Mouse (Mus musculus) brain, embryonic 14.5 days (tissue): ENCODE data around the gene Lyl1. TPM values are rescaled to one million over a fixed set of nuclear protein-coding genes. Genes with fewer than 3 reads are reported as not detected.
"Not testable (repeated sequence)": the region's sequence is repeated elsewhere in the genome, so short reads cannot be mapped to it uniquely, and the experiment has no call there.

ENCODE experiments used
- DNase-seq: peaks from one replicate; pipeline ENCODE4 v3.0.0-alpha.2; 2011; ENCODE audit warnings: low read depth
- CTCF ChIP-seq: fragments of 200-500 bp; IDR thresholded peaks from 2 replicates; pipeline ENCODE4 v1.5.1; 2012; ENCODE audit warnings: inconsistent platforms, mild to moderate bottlenecking, moderate library complexity, borderline replicate concordance; ENCODE audit not compliant: insufficient read depth, insufficient read length; ENCODE audit errors: extremely low read depth
- POLR2A ChIP-seq: fragments of 200-500 bp; IDR thresholded peaks from 2 replicates; pipeline ENCODE4 v1.6.1; 2012; ENCODE audit warnings: mild to moderate bottlenecking, inconsistent platforms, borderline replicate concordance; ENCODE audit not compliant: poor library complexity, insufficient read depth, insufficient read length, severe bottlenecking; ENCODE audit errors: extremely low read depth
- polyA plus RNA-seq: library from polyadenylated mRNA; depleted of rRNA; stranded (reverse); fragments of >200 nt; gene quantifications from 2 replicates; pipeline ENCODE4 v1.2.3, GENCODE M21; 2012

Gene Lyl1
- polyA plus RNA-seq, 1 experiment, result 4.7 TPM

- TF ChIP-seq CTCF, result no peak
- no peak for TF ChIP-seq POLR2A
- peak; percentile 23 for DNase-seq
These were observed 40.3 kb upstream of the Lyl1 start for GRCm38 (mm10) chr8:84660819-84661457.

DNA sequence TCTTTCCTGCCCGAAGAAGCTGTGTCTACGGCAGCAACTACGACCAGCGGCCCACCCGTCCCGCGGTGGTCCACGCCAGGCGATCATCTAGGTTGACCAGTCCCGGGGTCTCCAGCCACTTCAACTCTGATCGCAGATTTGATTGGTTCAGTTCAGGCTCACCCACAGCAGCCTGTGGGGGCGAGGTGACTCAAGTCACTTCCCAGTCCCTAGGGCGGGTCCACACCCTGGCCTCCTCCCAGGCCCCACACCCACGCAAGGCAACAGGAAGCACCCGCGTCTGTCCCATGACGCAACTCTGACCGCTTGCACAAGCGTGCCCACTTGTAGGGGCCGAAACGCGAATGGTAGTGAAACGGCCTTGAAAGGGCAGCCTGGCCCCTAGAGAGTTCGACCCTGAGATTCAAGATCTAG lies 39.8 kb upstream of the Lyl1 start:
- TF ChIP-seq POLR2A (no peak), CTCF (no peak)
- peak; percentile 53 for DNase-seq

GRCm38 (mm10) chr8:84661961-84662571 lies 39.2 kb upstream of the Lyl1 start:
- TF ChIP-seq CTCF (no peak), POLR2A (no peak)
- peak; percentile 69 for DNase-seq

DNA sequence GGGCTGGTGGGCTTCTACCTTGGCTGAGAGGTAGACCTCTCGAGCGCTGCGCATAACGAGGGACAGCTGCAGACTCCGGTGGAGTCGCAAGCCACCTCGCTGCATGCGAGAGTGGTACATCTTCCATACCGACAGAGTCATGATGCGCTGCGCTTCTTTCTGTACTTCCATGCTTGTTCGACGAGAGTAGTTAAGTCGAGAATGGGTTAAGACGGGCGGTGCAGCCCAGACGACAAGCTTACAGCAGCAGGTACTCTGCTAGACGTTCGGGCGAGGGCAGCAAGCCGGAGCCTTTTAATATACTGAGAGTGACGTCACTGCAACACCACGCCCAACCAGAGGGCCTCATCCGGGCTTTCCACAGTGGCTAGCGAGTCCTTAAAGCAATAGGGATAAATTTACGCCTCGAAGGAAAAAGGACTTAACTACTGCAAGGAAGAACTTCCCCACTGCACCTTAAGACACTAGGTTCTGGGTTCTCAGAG lies 38.6 kb upstream of the Lyl1 start, which contains the start of gene Ier2:
Gene Ier2 (minus strand): TSS at position 272 of the 485 bp plus-strand sequence.
- DNase-seq, result peak; percentile 98
- TF ChIP-seq POLR2A (peak; percentile 81; the same call in 1 of the 2 replicates), CTCF (no peak)

- TF ChIP-seq POLR2A (peak; percentile 67; the same call in 1 of the 2 replicates), CTCF (no peak)
- DNase-seq, result peak; percentile 99
These were observed 37.6 kb upstream of the Lyl1 start for GRCm38 (mm10) chr8:84663483-84664327.

GRCm38 (mm10) chr8:84664566-84665384 lies 36.5 kb upstream of the Lyl1 start:
- TF ChIP-seq POLR2A (peak; percentile 15; the same call in 1 of the 2 replicates), CTCF (peak; percentile 43; the same call in 1 of the 2 replicates)
- DNase-seq, result peak; percentile 94

DNA sequence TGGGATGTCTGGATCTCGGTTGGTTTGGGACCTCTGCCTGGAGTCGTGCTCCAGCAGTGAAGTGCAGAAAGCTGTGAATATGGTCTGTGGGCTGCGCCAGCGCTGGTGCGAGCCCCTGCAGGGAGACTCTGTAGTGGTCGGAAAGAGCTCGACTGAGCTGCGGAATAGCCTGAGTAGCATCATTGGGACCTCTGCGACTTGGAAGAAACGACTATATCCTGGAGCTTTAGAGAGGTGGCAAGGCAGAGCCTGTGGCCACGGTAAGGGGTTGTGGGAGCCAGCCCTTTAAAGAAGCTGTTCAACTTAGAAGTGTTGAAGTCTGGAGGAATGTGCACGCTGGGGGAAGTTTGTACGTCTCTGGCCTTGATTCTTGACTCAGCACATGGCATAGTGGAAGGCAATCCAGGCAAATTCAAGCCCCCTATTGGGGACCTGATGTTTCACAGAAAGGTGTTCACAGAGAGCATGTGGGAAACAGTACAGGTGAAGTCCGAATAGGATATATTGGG lies 35.8 kb upstream of the Lyl1 start:
- no peak for TF ChIP-seq POLR2A
- DNase-seq, result no peak

DNA sequence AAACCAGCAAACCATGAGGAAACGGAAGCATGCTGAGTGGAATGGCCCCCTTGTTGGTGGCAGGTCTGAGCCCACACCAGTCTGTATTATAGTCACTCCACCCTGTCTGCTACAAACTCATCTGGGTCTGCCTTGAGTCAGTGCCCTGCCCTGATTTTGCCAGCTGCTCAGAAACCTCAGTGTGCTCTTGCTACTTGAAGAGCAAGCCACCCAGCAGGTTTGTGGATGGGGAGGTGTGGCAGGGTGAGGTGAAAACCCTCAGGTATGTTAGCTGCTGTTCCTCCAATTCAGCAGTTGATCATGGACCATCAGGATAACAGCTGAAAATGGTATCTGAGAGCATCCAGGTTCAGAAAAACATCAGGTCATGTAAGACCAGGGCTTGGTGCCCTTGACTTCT lies 33.2 kb upstream of the Lyl1 start:
- no peak for TF ChIP-seq CTCF
- no peak for DNase-seq

DNA sequence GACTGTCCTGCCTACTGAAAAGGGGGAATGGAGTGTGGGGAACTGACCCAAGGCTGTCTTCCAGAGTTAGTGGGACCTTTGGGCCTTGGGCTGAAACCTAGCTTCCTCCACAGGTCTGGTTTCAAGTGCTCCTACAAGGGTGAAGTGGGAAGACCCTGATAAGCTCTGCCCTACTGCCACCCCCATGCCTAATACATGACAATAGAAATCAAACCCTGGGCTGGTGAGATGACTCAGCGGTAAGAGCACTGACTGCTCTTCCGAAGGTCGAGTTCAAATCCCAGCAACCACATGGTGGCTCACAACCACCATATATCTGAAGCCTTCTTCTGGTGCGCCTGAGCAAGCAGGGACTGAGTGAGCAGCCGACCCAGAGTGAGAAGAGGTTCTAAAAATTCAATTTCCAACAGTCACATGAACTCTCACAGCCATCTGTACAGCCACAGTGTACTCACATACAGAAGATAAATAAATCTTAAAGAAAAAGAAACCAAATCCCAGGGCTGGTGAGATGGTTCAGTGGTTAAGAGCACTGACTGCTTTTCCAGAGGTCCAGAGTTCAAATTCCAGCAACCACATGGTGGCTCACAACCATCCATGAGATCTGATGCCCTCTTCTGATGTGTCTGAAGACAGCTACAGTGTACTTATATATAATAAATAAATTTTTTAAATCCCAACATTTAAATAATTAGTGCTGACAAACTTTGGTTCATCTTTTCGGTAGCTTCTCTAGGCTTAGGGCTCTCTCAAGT lies 32.3 kb upstream of the Lyl1 start:
- no peak for DNase-seq
- no peak for TF ChIP-seq POLR2A
- TF ChIP-seq CTCF, result no peak

DNA sequence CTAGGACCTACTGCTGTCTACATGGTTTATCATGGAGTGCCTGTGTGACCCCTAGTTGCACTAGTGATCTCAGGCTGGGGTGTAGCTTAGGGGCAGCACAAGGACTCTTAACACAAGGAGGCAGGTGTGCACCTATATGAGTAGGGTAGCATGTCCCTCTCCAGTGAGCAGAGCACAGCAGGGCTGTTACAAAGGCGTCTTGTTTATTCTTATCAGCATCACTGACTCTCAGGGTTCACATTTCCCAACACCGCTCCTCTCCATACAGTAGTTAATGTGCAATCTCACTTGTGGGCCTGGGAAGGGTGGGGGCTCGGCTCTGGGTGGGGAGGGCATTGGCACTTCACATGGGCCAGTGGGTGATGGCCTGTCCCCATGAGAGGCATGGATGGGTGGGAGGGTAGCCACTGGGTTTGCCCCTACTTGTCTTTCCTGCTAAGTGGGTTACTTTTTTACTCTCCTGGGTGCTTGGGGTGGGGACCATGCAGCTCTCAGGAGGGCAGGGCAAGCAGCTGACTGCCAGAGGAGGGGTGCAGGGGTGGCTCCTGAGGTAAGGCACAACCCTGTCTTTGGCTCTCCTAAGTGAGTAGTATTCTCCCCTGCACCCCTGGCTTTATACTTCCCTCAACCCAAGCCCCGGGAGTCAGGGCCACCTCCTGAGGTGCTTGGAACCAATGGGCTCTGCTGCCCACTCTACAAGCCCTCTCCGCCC lies 30.8 kb upstream of the Lyl1 start:
- DNase-seq, result not testable (repeated sequence)
